Mouse (Mus musculus) erythroblast, embryonic 14.5 days (primary cell): ENCODE measurements around the gene Klhl32.

ENCODE experiments used
- GATA1 ChIP-seq: IDR thresholded peaks from 2 replicates; pipeline ENCODE4 v1.6.1; 2012; ENCODE audit warnings: low read length, inconsistent platforms, mixed read lengths
- TAL1 ChIP-seq: IDR thresholded peaks from 3 replicates; pipeline ENCODE4 v1.6.1; 2012; ENCODE audit warnings: low read length, inconsistent platforms, mixed read lengths

- no peak for TF ChIP-seq GATA1
- no peak for TF ChIP-seq TAL1
These were observed 47.7 kb upstream of the Klhl32 start for GRCm38 (mm10) chr4:24898636-24899035.
